Mouse (Mus musculus): Measurements from ENCODE around the gene Slc7a8.

- TF ChIP-seq CTCF (IDR thresholded peaks at IDR 0.05; ENCODE audit: low read depth) (no peak), EP300 (optimal IDR thresholded peaks at IDR 0.05) (no peak)
These were observed 1.7 kb downstream of the Slc7a8 start for GRCm38 (mm10) chr14:54780084-54780483.
